ENCODE assay signal across 8 mouse cellular contexts in the genomic region with DNA sequence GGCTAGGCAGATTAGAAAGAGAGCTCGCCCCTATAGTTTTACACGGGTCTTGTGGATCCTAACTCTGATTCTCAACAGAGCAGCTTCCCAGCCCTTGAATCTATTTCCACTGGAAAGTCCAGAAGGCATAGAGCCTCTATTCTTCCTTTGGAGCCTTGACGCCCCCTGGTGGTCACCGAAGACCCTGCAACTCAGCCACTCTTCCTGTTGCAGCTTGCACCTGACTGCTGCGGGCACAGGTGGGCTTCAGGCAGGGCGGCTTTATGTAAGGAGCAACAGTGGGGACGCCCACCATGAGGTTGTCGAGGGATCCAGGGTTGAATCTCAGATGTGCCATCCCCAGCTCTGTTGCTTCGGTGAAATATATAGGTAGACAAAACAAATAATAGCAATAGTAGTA. TPM values are rescaled to one million over a fixed set of nuclear protein-coding genes. Genes with fewer than 3 reads are reported as not detected.
DNase-seq lines count a peak whose midpoint lies in the region; ATAC-seq lines count a peak whose summit lies in the region.

No protein-coding gene starts in this region.

- DNase-seq in CD4-positive helper T cell, adult 2 months (ENCODE audit: low read depth, low spot score) = peak; percentile 27
- peak; percentile 22 for DNase-seq in T-cell, adult 2 months (ENCODE audit: low spot score)
- peak; percentile 83 to 91 for DNase-seq in cerebellum, postnatal 4 days (ENCODE audit: low spot score in 2 of 2)
- DNase-seq in gastrocnemius, postnatal 14 days = peak; percentile 63
- peak; percentile 84 to 87 for DNase-seq in layer of hippocampus, postnatal 10 days (ENCODE audit: low spot score in 2 of 2)
- DNase-seq in right cerebral cortex, postnatal 14 days = peak; percentile 86

- ATAC-seq in megakaryocyte progenitor cell, adult 5-6 weeks (replicated peaks; ENCODE audit: poor library complexity) = peak; percentile 66
- ATAC-seq in activated CD4-positive, CD25-positive, alpha-beta regulatory T cell, adult 4 months = no peak

- intact Hi-C loops in gastrocnemius, postnatal 14 days (cut with DNase I; ENCODE audit: low total_unique reads) = no loop called here

RNA-seq across cellular contexts. Expression of a gene that starts 34.5 kb away (rescaled TPM):
- not detected for total RNA-seq in gastrocnemius, postnatal 14 days (2021)
- total RNA-seq in layer of hippocampus, postnatal 10 days (2021) = 100 to 1,000 TPM; 168 to 176 TPM
- total RNA-seq in megakaryocyte progenitor cell, adult 5-6 weeks (2015) = not detected in 2 replicates
- total RNA-seq in megakaryocyte progenitor cell, adult 5-6 weeks (2017) = 0.03 TPM in 1 of 2 replicates, not detected in the other
- not detected for polyA plus RNA-seq in activated CD4-positive, CD25-positive, alpha-beta regulatory T cell, adult 4 months (2017; shearing (Covaris generic))

RNA-seq across cellular contexts. Expression of a gene that starts 40.4 kb away (rescaled TPM):
- total RNA-seq in gastrocnemius, postnatal 14 days (2021) = 10 to 100 TPM; 30.6 to 33.9 TPM
- 100 to 1,000 TPM; 149 to 169 TPM for total RNA-seq in layer of hippocampus, postnatal 10 days (2021)
- 67.1 and 67.3 TPM in 2 replicates for total RNA-seq in megakaryocyte progenitor cell, adult 5-6 weeks (2015)
- total RNA-seq in megakaryocyte progenitor cell, adult 5-6 weeks (2017) = 36.7 and 39.7 TPM in 2 replicates
- polyA plus RNA-seq in activated CD4-positive, CD25-positive, alpha-beta regulatory T cell, adult 4 months (2017; shearing (Covaris generic)) = 10 to 100 TPM; 50.9 to 69.5 TPM

Comparison
In these comparisons a context has a peak if more than half of its experiments do, and no peak if none do; other contexts are left out.
1. DNase-seq: peak in every context shown above with its lines; median percentile 87 in cerebellum, postnatal 4 days; 86 in right cerebral cortex, postnatal 14 days; 86 in layer of hippocampus, postnatal 10 days; 63 in gastrocnemius, postnatal 14 days; 27 in CD4-positive helper T cell, adult 2 months; 22 in T-cell, adult 2 months.
2. RNA of a gene that starts 34.5 kb away (total RNA-seq): 168 to 176 TPM in layer of hippocampus, postnatal 10 days; not detected in gastrocnemius, postnatal 14 days and 0.03 TPM in megakaryocyte progenitor cell, adult 5-6 weeks; every median in the first group is over 100 times any median in the second.